Mouse (Mus musculus) small intestine, adult 2 months (tissue): ENCODE results near the gene Pigc.

ENCODE experiments used
- CTCF ChIP-seq: fragments of 200-500 bp; IDR thresholded peaks from 2 replicates; pipeline ENCODE4 v1.5.1; 2012; ENCODE audit warnings: low read depth, mild to moderate bottlenecking, control low read depth, inconsistent platforms, low read length, moderate library complexity, mixed read lengths; ENCODE audit not compliant: insufficient replicate concordance, insufficient read length; ENCODE audit errors: extremely low read depth
- POLR2A ChIP-seq: fragments of 200-500 bp; IDR thresholded peaks from 2 replicates; pipeline ENCODE4 v1.6.1; 2012; ENCODE audit warnings: low read depth, mild to moderate bottlenecking, control low read depth, inconsistent platforms, low read length, moderate library complexity

GRCm38 (mm10) chr1:162004518-162004780 lies 35.5 kb downstream of the Pigc start:
- no peak for TF ChIP-seq CTCF
- TF ChIP-seq POLR2A = no peak
